Mouse (Mus musculus) cerebellum, adult 9-10 months (tissue): ENCODE measurements around the gene Tprn.
"Not testable (repeated sequence)": the region's sequence is repeated elsewhere in the genome, so short reads cannot be mapped to it uniquely, and the experiment has no call there.

Source experiments
- DNase-seq: peaks from one replicate; pipeline ENCODE4 v3.0.0; 2022

Gene Tprn

DNA sequence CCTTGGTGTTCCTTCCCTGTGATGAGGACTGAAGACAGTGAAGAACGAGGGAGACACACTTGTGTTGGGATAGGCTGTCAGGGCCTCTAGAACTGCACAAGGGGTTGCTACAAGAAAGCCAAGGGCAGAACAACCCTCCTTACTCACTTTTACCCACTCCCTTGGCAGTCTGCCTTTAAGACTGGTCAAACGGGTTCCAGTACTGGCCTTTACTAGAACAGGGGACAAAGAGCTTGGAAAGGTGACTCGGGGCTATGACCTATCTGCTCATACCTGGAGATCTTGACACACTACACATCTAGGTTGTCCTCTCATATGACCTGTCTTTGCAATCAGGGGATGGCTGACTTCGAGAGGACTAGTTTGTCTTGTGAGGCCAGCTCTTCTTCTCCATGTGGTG lies 24.9 kb upstream of the Tprn start:
- DNase-seq: no peak

DNA sequence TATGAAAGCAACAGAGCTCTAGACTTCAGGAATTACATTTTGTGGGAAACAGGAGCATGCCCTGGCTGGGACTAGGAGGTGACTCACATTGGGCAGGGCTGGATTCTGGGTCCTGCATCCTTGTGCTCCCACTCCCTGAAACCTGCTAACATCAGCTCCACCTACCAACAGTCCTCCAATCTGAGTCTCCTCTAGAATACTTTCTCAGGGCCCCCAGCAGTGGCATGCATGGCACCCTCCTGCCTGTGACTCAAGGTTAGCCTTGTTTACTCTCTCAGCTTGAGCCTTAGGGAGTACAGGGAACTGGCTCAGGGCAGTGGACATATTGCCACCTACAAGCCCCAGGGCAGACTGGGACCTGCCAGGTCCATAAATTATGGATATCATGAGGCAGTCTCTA lies 24.3 kb upstream of the Tprn start:
- no peak for DNase-seq

DNA sequence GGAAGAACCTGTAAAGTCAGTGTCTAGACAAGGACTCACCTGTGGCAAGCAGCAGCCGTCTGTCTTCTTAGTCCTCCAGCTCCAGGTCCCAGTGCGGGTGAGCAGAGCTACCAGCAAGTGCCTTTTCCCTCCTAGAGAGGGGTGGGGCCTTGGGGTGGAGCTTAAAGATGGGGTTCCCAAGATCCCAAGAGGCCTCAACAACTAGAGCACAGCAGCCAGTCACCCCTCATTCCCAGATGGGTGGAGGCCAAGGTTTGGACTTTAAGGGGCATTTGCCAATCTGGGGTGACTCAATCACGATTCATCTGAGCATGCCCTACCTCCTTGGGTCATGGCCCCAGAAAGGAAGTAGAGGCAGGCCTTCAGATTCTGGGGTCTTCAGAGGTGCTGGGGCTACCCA lies 22.7 kb upstream of the Tprn start:
- no peak for DNase-seq

DNA sequence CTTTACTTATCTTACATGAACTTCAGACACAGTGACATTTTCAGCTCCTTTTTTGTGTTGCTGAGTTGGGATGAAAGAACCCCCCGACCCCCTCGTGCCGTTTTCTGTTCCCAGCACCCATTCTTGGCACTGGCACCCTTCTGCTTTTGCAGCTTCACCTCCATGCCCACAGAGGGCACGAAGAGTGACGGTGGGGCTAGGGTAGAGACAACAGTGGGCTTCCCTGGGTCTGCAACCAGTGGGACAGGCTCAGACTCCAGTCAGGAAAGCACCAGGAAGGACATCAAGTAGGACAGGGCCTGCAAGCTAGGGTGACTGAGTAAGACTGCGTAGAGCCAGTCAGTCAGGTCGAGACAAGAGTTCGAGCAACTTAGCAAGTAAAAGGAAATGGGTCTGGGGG lies 22.1 kb upstream of the Tprn start:
- DNase-seq: no peak

DNA sequence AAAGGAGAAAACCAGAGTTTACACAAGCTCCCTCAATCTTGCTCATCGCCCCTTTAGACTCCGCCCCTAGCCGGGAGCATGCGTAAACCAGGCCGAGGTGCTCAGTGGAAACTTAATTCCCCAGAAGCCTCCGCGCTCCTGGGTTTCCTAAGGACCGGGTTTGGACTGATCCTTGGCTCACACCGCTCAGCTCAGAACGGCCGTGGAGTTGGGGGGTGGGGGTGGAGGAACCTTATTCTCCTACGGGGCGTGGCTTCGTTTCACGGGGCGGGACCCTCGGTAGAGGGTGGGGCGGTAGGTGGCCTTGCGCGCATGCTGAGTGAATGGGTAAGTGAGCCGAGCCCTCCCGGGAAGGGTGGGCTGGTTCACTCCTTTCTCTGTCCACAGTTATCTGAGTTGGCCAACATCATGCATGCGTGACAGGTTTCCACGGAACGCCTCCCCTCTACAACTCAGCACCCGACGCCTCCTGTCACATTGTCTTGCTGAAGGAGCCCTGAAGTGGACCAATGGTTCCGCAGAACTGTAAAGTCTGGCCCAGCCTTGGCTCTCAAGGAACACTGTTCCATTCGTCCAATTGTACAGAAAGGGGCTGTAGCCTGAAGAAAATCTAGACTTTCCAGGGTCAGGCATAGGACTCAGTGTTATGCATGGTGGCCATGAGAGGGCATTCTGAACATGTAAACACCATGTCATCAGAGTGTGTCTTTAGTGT lies 21.5 kb upstream of the Tprn start:
- DNase-seq: peak; percentile 79

DNA sequence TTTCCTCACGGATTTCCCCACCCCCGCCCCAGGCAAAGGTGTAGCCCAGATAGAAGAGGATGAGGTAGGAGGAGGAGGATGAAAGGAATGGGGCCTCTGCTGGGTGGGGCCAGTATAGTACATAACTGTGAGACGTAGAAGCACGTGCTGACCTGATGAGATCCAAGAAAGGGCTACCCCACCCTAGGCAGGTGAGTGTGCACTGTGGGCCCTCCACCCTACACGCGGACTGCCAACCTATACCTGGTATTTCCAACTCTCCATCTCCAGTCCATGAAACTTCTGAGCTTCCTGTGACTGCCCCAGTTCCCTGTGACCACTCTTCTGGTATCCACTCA lies 21.0 kb upstream of the Tprn start:
- DNase-seq: no peak

DNA sequence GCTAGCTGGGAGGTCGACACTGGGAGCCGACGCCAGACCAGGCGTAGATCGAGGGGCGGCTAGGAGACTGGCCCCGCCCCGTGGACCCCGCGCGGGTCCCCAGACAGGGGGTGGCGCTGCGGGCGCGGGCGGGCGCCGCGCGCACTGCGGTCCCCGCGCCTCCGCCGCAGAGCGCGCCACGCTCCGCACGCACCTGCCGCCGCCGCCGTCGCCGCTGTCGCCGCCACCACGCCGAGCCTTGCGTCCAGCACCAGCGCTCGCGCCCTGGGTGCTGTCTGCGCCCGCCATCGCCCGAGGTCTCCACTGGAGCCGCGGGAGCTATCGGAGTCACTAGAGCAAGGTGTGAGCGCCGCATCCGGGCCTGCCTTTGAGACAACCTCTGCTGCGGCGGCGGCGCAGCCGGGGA lies 20.3 kb upstream of the Tprn start, which contains the start of the genes Rnf208 and Cysrt1:
TSS of gene Rnf208 (plus strand) at position 155 of the 406 bp plus-strand sequence.
TSS of gene Cysrt1 (minus strand) at position 352 of the 406 bp plus-strand sequence.
- no peak for DNase-seq

DNA sequence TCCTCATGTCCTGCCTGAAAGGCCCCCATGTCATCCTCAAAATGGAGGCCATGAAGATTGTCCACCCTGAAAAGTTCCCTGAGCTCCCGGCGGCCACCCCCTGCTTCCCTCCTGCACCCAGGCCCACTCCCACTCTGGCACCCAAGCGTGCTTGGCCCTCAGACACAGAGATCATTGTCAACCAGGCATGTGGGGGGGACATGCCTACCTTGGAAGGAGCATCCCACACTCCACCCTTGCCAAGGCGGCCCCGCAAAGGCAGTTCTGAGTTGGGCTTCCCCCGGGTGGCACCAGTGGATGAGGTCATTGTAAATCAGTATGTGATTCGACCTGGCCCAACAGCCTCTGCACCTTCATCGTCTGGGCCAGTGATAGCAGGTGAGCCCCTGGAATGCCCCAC lies 19.1 kb upstream of the Tprn start:
- DNase-seq: no peak

DNA sequence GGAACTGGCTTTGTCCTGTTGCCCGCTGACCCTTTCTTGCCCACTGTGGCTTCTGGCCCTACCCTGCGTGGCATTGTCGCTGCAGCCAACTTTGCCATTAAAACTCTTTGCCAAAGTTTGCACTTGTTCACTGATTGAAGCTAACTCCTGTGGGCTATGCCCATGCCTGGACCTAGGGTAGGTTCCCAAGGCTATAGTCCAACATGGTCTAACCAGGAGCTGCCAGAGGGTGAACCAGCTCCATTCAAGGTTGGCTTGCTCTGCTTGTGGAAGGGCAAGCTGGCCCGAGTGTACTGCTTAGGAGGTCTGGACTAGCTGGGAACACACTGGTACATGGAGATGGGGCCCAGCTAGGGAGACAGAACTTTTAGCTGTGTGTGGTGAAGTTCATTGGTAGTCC lies 18.3 kb upstream of the Tprn start:
- no peak for DNase-seq

DNA sequence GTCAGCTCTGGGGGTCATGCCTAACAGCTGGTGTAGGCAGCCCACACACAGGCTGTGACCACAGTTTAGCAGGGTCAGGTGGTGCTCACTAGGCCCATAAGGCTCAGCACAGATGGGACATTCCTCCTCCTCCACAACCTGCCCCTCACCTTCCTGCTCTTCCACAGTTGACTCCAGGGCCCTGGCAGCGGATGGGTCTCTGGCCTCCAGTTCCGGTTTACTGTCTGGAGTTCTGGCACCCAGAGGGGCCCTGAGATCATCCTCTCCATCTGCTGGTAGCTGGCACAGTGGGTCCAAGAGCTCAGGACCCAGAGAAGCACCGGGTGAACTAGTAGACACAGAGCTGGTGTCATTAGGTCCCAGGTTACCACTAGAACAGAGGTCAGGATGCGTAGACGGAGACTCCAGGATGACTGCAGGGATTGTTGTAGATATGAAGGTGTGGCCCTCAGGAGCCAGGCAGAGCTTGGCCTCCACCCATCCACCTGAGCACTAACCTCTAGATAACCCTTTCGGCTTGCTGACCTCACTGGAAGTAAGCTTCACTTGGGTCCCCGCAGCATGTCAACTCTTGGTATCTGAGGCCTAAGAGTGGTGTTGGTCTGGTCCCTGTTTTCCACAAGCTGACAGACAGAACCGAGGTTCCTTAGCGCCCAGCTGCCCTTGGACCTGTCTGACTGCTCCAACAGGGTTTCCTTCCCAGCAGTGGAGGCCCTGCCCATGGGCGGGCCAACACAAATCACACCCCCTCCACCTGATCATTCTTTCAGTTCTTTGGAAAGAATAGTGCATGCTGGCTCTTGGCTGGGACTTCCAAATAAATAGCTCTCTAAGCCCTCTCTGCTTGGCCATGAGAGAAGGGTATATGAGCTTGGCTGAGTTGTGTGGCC lies 16.0 kb upstream of the Tprn start, which contains the start of gene AL732309.1:
TSS of gene AL732309.1 (minus strand) at position 681 of the 890 bp plus-strand sequence.
- DNase-seq: peak; percentile 69

DNA sequence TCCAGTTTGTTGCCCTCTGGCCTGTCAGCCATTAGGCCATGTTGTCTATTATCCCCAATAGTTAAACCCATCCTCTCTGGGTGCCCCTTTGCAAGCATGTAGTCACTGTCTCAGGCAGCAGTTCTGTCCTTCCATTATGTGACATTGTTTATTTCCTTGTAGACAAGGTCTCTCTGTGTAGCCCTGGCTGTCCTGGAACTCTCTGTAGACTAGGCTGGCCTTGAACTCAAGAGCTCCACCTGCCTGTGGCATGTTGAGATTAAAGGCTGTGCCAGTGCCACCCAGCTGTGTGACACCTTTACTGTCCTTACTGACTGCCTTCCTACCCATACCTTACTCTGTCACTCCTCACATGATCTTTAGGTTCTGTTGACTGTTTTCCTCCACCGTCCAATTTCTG lies 10.1 kb upstream of the Tprn start:
- no peak for DNase-seq

DNA sequence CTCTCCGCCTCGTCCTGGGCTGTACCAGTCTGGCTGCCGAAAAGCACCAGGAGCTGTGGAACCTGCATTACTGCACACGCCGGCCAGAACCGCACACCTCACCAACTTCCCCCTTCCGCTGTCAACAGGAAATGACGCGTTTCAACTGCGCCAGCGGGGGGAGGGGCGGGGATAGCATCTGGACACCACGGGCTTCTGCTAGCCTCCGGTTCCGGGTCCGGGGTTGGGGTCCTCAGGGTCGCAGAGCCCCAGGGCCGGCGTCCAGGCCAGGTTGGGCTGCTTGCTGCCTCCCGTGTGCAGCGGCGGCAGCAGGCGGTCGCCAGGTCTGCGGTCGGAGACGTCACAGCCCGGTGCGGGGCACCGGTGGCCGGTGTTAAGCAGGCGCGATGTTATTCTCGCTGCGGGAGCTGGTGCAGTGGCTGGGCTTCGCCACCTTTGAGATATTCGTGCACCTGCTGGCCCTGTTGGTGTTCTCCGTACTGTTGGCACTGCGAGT lies 7.1 kb upstream of the Tprn start, which contains the start of gene Tmem203:
TSS of gene Tmem203 (plus strand) at position 156 of the 496 bp plus-strand sequence.
- peak; percentile 81 for DNase-seq

DNA sequence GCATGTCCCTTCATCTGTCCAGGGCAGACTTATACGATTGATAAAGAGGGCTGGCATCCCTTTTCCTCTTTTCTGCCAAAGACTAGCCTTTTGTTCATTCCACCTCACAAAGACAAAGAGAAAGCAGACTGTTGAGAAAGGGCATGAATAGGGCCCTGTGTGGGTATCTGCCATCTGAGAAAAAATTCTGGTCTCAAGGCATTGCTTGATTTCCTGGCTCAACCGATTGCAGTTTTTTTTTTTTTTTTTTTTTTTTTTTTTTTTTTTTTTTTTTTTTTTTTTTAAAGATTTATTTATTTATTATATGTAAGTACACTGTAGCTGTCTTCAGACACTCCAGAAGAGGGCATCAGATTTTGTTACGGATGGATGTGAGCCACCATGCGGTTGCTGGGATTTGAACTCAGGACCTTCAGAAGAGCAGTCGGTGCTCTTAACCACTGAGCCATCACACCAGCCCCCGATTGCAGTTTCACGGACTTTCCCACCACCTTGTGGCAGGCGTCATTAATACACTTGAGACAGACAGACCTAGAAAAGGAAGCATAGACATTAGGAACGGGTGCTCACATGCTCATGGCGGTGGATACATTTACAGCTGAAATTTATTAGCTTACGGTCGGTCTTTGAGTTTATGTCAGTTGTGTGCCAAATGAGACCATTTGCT lies 5.8 kb upstream of the Tprn start:
- DNase-seq: not testable (repeated sequence)

DNA sequence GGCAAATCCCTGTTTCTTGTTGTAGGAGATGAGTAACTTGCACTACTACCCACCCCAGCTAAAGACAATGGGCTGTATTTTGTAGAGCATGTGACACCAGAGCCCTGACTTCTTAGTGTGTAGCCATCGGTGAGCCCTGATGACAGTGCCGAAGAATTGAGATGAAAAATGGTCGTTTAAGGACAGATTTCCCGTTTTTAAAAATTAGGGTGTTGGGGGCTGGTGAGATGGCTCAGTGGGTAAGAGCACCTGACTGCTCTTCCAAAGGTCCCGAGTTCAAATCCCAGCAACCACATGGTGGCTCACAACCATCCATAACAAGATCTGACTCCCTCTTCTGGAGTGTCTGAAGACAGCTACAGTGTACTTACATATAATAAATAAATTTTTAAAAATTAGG lies 5.2 kb upstream of the Tprn start:
- DNase-seq: not testable (repeated sequence)

DNA sequence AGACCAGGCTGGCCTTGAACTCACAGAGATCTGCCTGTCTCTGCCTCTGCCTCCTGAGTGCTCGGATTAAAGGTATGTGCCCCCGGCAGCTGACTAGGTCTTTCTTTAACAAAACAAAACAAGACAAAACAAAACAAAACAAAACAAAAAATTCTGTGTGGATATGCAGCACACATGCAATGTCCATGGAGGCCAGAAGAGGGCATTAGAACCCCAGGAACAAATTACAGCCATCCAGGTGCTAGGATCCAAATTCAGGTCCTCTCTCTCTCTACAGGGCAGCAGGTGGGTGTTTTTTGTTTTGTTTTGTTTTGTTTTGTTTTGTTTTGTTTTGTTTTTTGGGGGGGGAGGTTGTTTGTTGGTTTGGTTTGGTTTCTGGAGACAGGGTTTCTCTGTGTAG lies 3.5 kb upstream of the Tprn start:
- DNase-seq: no peak

DNA sequence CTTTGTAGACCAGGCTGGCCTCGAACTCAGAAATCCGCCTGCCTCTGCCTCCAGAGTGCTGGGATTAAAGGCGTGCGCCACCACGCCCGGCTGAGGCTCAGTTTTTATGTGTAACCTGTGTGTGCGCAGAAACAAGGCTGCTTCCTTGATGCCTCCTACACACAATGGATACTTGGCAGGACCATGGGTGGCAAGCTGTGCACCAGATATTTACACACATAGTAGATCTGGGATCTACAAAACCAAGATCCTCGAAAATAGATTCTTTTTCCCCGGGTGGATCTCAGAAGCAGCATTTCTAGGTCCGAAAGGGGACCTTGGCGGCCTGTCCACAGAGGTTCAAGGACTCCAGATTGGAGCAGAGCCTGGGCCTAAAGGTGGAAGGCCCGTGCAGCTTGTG lies 548 bp upstream of the Tprn start:
- no peak for DNase-seq

DNA sequence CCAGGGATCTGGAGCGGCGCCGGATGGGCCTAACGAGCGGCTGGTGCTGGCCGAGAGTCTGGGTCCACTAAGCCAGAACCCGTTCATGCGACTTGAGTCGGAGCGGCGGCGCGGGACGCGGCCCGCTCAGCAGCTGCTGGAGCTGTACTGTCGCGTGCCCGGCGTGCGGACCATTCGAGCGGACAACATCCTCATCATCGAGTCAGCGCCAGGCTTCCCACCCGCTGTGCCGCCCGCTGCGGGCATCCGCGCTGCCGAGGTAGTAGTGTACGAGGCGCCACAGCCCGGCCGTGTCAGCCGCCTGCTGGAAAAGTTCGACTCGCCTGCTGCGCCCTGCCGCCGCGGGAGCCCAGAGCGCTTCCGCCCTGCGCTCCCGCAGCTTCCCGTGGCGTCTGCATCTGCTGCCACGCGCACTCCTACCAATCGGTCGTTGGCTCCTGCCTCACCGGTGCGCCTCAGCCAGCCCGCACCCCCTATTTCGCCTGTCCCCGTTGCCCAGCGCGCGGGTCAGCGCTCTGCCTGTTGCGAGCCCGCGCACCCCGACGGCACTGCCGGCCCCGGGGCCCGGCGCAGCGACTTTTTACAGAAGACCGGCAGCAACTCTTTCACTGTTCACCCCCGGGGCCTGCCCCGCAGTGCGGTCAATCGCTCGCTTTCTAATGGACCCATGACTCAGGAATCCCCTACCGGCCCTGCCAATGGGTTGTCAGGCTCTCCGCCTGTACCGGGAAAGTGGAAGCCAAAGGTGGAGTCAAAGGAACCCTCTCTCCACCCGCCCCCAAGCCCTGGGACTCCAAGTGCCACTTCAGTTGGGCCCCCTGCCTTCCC lies 591 bp downstream of the Tprn start:
- DNase-seq: peak; percentile 84

DNA sequence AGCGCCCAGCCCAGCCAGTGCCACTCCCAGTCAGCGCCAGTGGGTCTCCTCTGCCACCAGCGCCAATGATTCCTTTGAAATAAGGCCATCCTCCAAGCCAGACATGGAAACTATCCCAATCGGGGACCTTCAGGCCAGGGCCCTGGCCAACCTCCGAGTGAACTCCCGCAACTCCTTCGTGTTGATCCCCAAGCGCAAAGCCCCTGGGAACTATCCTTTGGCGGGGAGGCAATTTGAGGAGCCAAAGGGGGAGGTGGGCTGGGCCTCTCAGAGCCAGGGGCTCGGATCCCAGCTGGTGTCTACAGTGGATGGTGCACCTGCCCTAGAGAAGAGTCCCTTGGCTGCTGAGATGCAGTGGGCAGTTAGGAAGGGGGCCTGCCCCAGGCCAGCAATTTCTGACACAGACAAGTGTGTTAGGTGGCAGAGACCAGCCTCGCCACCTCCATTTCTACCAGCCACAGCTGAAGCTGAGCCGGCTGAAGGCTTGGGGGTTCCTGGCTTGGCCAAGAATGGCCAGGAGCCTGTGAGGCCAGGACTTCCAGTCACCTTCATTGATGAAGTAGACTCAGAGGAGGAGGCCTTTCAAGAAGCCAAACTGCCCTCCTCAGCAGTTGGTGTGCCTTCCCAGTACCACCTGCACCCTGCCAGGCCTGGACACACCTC lies 1.3 kb downstream of the Tprn start:
- DNase-seq: peak; percentile 73

DNA sequence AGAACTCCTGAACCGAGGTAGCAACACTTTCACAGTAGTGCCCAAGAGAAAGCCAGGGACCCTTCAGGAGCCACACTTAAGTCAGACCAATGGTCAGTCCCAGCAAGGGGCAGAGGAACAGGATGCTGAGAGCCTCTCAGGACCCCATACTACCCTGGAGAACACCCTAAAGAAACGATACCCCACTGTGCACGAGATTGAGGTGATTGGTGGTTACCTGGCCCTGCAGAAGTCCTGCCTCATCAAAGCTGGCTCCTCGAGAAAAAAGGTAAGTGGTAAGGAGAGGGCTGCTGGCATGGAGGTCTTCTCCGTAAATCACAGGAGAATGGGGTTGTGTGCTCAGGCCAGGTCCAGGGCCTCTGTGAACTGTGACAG lies 1.9 kb downstream of the Tprn start:
- DNase-seq: peak; percentile 66

DNA sequence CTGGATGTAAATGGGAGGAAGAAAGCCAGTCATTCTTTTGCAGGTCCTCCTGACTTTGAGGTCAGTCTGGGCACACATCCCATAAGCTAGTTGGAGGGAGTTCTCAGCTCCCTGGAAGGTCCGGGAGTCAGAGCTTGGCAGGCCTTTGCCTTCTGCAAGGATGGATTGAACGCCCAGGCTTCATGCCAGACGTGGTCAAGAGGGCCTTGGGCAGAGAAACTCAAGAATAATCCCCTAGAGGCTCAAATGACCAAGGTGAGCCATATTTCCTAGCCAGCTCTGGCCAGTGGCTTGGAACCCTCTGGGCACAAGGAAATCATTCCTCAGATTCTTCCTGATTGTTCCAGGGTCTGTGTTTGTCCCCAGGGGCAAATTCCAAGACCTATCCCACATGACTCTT lies 2.4 kb downstream of the Tprn start:
- peak; percentile 95 for DNase-seq

DNA sequence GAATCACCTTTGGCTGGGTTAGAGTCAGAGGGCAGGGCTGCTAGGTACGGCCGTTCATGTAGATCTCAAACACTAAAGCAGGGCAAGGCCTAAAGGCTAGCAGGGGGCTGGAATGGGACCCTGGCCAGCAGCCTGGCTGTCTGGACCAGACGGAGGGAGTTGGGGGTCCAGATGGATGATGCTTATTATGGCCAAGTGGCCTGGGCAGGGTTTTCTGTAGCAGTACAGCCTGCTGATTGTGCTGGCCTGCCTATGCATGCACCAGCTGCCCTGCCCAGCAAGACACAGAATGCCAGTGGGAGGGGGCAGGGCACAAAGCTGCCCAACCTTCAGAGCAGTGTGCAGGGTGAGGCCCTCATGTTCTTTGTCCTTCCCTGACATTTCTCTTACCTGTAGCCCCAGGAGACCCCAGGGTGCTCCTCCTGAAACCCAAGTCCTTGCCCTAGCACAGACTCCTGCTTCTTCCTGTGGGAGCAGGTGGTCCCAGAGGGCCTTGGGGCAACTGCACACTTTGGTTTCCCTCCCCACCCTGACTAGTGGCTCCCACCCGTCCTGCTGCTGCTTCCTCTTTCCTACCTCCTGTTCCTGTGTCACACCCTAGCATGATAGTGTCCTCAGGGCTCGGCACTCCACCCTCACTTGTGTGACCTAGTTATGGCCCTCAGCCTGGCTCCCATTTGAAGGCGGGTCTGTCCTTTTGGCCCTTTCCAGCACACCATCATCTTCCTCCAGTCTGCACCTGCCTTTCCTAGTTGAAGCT lies 3.7 kb downstream of the Tprn start:
- DNase-seq: peak; percentile 99
